Mouse (Mus musculus): ENCODE measurements around the gene Rnf144b. TPM values are rescaled to one million over a fixed set of nuclear protein-coding genes. Genes with fewer than 3 reads are reported as not detected.

Gene Rnf144b
- total RNA-seq, 2 experiments from 2014 or later = 12.9 to 13.6 TPM

DNA sequence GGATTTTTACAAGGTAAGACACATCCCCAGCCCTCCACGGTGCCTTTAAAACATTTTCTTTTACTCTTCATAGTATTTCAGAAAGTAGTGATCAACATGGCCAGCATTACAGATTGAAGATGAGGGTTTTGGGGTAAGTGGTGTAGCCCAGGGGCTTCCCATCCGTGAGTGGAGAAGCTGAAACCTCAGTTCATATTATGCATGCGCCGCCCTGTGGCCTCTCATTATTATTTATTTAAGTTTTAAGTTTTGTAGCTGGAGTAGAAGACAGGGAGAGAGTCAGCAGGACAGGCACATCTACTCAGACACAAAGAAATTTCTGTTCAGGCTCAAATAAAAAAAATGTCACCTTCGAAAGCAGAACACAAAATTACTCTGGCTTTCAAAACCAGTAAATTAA is 131.3 kb downstream of the Rnf144b start:
- DNase-seq (ENCODE audit: low spot score in 2 of 2) = no peak

DNA sequence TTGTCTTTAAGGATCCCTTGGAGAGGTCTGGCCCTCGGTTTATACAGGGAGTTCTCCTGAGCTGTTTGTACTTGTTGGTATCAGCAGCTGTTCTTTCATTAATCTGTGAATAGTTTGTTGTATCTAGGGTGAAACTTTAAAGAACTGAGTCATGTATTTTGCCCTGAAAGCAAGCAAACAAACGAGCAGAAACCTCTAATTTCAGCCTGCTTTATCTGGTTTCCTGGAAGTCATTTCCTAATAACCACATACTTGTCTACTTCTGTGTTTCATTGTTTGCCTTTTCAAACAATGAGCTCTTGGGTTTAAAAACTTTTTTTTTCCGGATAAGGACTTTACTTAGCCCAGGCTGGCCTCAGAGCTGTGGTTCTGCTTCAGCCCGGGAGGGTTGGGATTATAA is 136.8 kb downstream of the Rnf144b start:
- DNase-seq (ENCODE audit: low spot score in 2 of 2) = no peak

DNA sequence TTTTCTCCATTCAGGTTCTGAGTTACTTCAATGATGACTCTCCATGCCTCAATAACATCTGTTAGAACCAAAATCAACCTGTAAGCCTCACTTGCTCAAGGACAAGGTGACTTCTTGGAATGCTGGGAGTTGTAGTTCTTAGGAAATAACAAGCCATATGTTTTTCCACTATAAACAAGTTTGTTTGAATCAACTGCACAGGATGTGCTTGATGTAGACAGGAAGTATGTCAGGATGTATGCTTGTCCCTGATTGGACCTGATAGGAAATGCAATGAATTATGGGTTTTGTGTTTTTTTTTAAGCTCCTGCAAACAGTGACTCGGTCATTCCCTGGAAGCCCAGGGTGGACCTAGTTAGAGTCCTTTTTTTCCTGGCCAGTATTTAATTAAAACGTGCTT is 139.5 kb downstream of the Rnf144b start:
- DNase-seq (ENCODE audit: low spot score in 2 of 2) = no peak

DNA sequence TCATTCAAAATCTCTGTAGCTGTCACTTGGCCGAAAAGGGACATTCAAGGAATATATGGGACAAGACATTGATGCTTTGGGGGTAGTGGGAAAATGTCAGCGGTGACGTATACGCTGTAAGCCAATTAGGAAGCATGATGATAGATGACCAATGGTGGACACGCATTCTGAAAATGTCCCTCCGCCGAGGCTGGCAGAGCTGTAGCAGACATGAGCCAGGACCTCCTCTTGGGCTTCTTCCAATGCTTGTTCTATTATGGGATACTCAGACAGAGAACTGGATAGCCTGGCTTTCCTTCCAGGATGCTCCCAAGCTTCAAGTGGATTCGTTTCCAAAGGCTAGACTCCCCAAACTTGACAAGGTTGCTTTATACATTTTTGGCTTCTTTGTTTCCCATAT is 141.9 kb downstream of the Rnf144b start:
- DNase-seq (ENCODE audit: low spot score in 2 of 2) = peak in 1 of 2 experiments; percentile 32

DNA sequence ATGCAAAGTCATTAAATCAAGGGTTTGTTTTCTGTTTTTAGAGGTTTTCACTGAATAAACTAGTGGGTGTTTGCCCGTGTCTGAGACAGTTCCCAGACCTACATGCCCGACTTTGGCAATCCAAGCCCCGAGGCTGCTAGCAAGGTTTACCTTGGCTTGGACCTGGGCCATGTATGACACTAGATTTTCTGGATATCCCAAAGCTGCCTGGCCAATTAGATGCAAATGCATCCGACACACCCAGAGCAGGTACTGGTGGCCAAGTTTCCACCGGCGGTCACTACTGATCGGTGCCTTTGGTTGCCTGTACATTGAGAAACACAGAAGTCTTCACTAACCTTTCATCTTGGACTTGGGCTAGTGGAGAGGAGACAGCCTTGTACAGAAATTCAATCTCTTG is 144.0 kb downstream of the Rnf144b start:
- no peak for DNase-seq (ENCODE audit: low spot score in 2 of 2)

DNA sequence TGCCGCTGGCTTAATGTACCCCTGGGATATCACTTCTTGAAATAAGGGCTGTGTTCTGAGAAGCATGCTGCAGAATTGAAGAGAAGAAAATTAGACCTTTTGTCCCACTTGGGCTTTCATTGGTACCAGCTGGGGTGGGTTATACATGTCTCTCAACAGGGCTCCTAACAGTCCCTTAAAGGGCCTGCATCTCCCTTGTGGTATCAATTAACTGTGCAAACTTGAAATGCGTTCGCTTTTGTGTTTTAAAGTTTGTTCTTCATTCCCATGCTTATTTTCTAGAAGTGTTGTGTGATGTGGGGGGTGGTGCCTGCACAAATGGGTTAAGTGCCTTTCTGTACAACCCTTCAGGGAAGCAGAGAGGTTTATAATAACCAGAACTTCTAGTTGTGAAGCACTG is 145.8 kb downstream of the Rnf144b start:
- no peak for DNase-seq (ENCODE audit: low spot score in 2 of 2)

DNA sequence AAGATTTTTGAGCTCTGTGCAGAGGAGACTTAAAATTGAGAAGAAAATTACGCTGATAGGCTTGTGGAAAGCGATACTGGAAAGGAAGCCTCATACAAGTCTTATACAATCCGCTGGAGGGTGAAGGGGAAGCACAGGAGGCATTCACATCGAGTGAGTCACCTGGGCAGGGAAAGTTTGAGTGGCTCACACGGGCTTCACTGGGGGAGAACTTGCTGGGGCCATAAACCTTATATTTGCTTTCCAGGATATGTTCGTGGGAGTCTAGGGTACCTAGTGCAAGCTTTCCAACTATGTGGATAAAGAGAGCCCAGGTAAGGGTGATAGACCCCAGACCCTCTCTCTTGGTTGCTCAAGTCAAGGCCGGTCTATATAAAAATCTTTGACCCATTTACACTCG is 150.5 kb downstream of the Rnf144b start:
- no peak for DNase-seq (ENCODE audit: low spot score in 2 of 2)

DNA sequence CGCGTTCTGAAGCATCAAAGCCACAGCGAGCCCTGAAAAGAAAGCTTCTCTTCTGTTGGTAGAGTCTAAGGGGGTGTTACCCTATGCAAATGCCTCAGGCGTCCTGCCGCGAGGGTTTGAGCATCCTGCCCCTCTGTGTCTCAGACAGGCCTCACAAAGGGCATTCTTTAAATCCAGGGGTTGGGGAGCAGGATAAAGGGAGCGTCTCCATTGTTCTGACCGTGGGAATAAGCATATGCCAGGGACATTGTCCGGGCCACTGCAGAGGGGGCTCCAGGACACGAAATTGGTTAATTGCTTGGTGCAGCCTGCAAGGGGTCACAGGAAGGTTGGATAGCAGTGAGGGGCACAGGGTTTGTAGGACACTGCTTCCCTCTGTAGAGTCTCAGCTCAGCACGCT is 151.0 kb downstream of the Rnf144b start:
- DNase-seq (ENCODE audit: low spot score in 2 of 2) = no peak

DNA sequence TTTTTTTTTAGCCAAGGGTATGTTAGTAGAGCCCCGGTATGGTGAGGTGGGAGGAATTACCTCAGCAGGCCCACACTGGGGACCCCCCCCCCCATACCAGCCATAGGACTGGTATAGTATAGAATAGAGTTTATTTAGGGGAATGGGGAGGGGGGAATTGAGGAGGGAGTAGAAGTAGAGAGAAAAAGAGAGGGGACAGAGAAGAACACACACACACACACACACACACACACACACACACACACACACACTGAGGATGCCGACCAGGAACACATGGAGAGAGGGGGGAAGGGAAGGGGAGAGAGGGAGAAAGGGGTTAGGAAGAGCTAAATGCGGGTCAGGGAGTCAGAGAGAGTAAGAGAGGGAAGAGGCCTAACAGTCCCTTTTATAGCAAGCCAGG is 151.7 kb downstream of the Rnf144b start:
- no peak for DNase-seq (ENCODE audit: low spot score in 2 of 2)

DNA sequence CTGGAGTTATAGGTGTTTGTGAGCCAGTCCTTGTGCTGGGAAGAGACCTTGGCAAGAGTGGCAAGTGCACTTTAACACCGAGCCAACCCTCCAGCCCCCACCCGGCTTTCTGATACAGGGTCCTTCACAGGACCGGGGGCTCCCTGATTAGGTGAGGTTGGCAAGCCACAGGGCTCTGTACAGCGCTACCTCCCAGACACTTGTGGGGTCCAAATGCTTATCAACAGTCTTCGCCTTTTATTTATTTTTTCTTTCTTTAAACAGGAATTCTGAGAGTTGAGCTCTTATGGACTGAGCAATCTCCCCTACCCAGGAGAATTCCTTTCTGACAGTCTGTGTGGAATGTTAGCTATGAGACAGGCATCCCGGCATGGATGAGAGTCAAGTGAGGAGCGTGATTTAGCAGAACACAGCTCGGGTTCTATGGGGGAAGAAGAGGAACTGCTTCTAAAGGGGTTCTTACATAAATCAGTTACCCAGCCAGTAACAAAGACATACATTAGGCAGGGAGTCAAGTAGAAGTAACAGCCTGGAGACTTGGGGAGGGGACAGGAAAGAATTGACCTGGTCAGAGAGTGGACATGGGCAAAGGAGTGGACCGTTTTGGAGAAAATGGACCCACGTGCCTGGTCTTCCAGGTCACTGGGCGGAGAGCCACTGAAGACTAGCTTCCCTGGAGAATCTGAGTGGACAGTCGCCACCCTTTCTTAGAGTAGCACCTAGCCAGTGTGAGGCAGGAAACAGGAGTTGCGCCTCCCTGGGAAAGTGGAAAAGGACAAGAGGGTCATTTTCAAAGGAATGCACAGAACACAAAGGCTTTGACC is 154.8 kb downstream of the Rnf144b start:
- DNase-seq (ENCODE audit: low spot score in 2 of 2) = no peak

DNA sequence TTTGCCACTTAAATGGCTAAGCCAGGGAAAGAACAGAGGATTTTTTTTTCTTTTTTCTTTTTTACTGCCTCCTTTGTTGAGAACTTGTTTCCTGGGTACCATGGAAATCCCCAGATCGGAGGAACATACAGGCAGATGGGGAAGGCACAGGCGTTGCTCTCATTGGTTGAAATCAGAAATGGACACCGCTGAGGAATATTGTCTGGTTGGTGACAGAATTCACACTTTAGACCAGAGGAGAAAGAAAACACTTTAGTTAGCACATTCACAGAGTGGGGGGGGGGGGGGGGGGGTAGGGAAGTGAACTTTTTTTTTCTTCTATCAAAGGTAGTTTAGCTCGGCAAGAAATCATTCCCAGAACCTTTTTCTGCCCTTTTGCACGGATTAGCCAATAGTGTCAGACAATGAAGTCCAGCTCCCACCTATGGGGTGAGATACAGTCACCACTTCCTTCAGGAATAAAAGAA is 155.4 kb downstream of the Rnf144b start:
- no peak for DNase-seq (ENCODE audit: low spot score in 2 of 2)

DNA sequence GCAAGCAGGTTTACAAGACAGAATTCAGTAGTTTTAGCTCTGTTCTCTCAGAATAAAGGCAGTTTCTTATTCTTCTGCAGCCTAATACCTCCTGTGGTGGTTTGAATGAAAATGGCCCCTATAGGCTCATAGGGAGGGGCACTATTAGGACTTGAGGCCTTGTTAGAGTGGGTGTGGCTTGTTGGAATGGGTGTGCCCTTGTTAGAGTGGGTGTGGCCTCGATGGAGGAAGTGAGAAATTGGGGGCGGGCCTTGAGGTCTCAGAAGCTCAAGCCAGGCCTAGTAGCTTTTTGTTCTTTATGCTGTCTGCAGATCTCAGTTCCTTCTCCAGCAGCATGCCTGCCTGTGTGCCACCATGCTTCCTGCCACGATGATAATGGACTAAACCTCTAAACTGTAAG is 159.8 kb downstream of the Rnf144b start:
- DNase-seq (ENCODE audit: low spot score in 2 of 2) = no peak

DNA sequence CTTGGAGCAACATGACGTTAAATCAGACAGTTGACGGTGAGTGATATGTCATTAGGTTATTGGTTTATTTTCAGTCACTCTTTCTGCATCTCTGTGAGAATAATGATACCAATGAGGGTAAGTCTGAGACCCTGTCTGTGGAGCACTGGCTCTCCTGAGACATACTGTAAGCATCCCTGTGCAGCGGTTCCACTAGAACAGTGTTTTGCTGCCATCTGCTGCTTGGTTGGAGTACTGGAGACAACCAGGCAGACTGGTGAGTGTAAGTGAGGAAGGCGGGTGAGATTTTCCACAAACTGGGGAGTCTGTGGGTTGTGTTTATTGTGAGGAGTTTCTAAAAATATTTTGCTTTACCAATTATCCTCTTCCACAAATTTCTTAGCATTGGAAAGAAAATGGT is 166.0 kb downstream of the Rnf144b start:
- peak; percentile 48 to 85 for DNase-seq (ENCODE audit: low spot score in 2 of 2)

DNA sequence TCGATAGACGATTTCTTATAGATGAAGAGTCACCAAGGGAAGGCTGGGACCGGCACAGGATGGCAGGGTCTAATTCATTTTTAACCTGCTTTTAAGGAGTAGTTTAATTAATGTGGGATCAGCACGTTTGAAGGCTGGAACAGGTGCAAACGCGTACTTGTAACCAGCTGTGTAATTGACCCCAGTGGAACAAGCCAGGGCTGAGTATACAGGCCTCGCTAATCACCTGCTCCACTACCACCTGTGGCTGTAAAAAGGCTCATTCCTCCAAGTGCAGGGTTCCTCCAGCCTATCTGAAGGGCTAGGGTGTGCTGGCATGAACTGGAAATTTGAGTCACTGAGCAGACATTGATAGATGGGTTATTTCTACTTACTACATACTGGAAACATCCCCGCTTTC is 174.0 kb downstream of the Rnf144b start:
- no peak for DNase-seq (ENCODE audit: low spot score in 2 of 2)

Other genes with a start within 250 kb of the Rnf144b start
- 10 to 100 TPM; 23.4 to 23.5 TPM for gene Kif13a, start 192.8 kb upstream of the Rnf144b start, total RNA-seq (2021)
- 10 to 100 TPM; 20.0 to 20.2 TPM for gene Nhlrc1, start 107.8 kb upstream of the Rnf144b start, total RNA-seq (2021)
- 10 to 100 TPM in 1 of 2 experiments, 1 to 10 TPM in 1; 8.0 to 11.7 TPM for gene Kdm1b, start 79.2 kb upstream of the Rnf144b start, total RNA-seq (2021)
- gene Tpmt, start 77.9 kb upstream of the Rnf144b start, total RNA-seq (2021) = 10 to 100 TPM; 11.7 to 12.3 TPM
- gene Dek, start 16.5 kb upstream of the Rnf144b start, total RNA-seq (2021) = 10 to 100 TPM; 45.1 to 45.8 TPM

All from layer of hippocampus, adult 18-20 months (tissue).